Mouse (Mus musculus): Measurements from ENCODE around the gene Crat.

The Crat gene

DNA sequence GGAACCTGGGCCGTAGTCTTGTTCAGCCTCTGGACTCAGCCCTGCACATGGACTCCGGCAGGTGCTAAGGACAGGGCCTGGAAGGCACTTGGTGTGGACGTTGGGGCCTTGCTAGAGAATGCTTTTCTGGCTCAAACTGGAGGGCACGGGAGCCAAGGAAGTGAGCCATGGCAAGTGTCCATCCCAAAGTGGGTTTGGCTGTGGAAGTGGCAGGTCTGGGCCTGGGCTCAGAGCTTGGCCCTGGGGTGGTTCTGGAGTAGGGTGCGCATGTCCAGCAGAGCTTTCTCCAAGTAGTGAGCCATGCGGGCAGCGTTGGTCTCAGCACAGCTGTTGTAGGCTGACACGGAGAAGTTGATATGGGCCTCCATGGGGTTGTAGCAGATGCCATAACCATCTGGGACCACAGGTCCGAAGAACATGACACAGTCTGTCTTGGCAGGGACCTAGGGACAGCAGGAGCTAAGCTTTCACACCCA lies 13.2 kb downstream of the Crat start:
- no peak for DNase-seq

DNA sequence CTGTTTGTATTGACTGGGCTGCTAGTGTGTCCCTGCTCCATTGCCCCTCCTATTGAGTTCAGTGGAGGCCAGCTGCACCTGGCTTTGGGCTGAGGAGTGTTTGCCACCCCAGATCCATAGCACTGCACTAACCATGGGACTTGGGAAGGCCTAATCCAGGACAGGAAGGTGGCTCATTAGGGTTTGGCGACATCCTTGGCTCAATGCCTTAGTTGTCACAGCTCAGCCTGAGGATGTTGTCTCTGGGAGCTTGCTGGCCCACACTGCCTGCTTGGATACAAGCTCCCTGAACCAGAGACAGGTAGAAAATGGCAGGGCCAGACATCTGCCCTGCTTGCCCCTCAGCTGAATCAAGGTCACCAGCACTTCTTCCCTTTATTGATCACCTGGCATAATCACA lies 14.0 kb downstream of the Crat start:
- no peak for DNase-seq

DNA sequence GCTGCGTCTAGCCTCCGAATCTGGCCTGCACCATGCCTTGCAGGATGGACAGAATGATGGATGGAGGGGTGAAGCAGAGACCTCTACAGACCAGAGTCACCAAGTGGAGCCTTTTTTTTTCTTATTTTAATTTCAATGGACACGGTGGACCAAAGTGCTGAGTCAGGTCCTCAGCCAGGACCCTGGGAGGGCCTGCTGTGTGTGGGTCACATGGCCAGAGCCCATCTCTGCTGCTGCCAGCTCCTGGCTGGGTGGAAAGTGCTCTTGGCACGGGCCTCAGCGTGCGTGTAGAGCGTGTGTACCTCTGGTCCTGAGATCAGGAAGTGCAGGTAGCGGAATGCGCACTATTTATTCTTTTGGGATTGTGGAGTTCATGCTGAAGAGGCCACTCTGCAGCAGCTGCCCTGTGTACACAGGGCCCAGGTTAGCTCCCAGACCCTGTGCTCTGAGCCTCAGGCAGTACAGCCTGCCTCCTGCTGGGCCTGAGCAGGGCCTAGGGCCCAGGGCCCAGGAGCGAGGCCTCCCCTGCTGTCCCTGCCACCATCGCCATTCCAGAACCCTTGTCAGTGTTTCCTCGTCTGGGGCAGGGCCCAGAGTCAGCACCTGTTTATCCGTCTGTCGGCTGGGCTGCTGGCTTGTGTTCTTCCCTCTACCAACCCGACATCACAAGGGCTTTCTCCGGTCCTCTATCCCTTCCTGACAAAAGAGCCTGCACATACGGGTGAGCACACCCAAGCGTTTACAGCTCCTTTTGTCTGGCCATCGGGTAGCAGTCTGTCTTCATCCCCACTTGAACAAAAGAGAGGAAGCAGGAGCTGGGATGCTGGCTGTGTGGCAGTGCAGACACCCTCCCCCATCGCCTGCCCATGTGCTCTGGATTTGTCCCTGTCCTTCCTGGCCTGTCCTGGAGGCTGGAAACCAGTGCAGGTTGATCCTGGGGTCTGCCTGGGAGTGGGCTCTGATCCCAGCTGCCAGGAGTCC lies 16.1 kb downstream of the Crat start:
- DNase-seq, result no peak

DNA sequence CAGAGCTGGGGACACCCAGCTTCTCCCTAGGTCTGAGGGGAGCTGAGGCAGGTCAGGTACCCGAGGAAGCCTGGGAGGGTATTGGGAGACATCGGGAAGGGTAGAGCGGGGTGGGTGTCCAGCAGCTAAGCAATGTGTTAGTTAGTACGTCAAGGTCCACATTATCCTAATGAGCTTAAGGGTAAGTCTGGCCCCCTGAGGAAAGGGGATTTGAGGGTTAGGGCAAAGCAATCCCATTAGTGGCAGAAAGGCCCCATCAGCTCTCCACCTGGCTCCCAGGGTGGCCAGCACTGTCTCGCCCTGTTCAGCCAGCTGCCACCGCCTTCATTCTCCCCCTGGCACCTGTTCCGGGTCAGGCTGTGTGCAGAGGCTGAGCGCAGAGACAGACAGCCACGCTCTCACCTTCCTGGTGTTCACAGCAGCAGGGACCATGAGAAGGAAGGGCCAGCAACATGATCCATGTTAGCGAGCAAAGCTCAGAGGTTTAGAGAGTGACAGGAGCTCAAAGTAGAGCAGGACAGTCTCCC lies 17.6 kb downstream of the Crat start:
- DNase-seq, result no peak

DNA sequence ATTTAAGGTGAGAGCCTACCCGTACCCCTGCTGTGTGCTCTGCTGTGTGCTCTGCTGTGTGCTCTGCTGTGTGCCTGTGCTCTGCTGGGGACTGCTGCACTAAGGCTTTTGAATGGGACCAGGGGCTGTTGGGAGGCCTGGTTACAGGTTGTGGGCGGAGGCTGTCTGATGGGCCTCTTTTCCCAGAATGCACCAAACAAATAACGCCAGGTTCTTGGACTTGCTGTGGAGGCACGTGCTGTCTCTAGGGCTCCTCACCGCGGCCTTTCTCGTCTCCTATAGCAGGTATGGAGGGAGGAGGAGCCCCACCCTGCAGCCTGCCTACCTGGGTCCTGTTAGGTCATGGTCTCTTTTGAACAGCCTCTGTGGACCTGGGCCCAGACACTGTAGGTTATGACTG lies 19.4 kb downstream of the Crat start:
- DNase-seq, result no peak

DNA sequence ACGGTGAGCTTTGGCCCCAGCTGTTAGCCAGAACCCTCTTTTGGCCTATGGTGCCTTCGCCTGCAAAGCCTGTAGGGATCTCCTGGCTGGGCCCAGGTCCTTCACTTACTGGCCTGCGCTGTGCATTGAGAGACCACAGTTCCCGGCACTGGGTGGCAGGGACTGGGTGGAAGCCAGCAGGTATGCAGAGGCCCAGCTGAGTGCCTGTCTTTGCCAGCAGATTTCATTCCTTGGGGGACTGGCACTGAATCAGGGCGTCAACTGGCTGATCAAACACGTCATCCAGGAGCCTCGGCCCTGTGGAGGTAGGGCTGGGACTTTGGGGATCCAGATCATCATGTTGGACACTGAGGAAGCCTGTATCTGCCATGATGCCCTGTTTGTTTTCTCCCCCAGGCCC lies 19.9 kb downstream of the Crat start:
- DNase-seq, result no peak

DNA sequence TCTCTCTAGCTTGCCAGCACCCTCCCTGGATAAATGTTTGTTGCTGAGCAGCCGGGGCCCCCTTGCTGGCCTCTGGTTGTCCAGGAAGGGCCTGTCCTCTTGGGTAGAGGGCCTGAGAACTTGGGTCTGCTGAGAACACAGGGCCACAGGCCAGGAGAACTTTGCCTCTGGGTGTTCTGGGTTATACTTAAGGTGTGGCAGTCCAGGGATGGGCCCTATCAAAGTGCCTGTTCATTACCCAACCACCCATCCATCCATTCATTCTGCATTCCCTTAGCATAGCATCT lies 22.3 kb downstream of the Crat start:
- DNase-seq, result no peak

DNA sequence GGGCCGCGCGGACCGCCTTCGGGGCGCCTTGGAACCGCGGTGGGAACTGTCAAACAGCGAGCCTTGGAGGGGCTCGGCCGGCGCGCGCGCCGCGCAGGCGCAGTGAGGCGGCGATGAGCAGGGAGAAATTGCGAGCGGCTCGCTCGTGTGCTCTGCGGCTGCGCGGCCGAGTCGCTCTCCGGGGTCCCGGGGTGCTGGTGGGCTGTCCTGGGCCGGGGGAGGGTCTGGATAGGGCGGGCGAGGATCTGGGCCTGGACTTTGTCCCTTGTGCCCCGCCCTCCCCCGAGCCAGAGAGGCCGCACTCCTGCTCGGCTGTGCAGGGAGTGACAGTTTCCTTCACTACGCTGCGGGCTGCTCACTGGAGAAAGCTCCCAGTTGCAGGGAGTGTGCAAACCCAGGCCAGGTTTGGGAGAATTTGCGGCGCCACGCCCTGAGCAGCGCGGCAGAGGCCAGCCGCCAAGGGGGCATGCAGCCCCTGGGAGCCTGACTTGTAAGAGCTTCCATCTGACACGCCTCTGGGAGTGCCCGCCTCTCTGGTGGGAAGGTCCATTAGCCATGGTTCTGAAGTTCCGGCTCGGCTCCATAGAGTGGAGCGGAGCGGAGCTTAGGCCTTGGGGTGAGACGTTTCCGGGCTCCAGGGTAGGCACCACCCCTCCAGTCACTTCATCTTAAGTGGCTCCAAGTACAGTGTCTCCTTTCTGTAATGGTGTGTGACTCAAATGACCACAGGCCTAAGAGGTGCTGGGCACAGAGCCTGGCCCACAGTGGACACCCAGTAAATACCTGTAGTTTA lies 22.8 kb downstream of the Crat start:
- DNase-seq, result peak; percentile 35 to 45

DNA sequence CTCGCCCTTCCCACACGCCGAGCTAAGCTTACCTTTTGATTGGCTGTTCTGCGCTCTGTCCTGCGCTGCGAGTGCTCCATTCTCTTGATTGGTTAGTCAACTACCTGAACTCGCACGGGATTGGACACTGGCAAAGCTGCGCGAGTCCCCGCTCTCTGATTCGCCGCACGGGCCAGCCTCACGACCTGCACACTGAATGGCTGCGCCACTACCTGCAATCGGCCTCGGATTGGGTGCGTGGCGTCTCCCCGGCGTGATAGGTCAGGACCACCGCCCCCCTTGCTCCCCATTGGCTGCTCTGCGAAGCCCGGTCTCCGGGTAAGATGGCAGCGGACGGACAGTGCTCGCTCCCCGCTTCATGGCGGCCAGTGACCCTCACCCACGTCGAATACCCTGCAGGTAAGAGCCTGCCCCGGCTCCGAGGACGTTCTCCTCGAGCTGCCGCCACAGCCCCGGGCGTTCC lies 23.5 kb downstream of the Crat start, which contains the start of gene Dolpp1:
Gene Dolpp1, plus strand, starts transcription at position 141 of the 463 bp plus-strand sequence.
- DNase-seq, result peak; percentile 86 to 95

DNA sequence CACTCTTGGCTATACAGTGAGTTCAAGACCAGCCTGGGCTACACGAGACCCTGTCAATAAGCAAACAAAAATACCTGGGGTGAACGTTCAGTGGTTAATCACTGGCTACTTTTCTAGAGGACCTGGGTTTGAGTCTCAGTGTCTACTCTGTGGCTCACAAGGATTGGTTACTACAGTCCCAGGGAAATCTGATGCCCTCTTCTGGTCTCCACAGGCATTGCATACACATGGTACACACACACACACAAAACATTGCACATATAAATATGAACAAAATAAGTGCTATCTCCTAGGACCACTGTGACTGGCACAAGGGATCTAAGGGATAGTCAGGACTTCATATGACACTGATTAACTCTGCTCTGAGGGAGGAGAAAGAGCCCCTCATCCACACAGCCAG lies 26.6 kb downstream of the Crat start:
- no peak for DNase-seq

DNA sequence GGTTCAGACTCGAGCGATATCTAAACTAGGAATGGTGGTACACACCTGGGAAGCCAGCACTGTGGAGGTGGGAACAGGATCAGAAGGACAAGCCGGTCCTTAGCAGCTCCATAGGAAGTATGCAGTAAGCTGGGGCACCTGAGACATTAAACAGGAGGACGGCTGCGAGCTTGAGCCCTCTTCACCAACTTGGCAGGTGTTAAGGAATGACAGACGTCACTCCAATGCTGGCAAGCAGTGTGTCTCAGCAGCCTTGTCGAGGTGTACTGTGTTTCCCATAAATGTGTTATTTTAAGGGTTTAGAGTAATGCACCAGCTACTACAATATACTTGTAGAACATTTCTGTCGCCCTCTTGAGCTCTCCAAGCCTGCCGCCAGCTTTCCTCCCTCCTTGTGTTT lies 28.7 kb downstream of the Crat start:
- DNase-seq, result no peak

DNA sequence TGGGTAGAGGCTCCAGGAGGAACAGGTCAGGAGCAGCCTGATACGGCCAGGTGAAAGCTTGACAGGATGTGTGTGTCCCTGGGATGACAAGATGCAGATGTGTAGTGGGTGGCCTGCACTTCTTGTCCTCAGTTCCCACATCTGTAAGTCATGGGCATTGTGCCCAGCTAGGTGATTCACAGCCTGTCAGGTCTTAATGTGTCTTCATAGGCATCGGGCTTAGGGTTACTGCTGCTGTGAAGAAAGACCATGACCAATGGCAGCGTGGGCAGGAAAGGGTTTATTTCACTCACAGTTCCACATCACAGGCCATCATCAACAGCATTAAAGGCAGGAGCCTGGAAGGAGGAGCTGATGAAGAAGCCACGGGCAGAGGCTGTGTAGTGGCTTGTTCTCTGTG lies 30.0 kb downstream of the Crat start:
- DNase-seq, result no peak

DNA sequence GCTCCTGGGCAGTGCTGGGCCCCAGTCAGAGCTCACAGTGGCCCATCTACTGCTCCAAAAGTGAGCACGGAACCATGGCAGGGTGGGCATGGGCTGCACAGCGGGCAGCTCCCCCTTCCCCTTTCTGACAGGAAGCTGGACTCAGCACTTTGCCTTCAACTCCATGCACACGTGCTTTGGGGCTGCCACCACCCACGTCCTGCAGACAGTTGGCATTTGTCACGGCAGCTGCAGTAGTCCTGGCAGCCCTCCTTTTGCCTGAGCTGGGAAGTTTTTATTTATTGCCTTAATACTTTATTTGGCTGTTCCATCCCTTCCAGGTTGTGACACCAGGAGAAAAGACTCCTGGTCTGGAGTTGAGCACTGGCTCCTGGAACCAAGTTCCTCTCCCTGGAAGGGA lies 30.8 kb downstream of the Crat start:
- DNase-seq, result no peak

DNA sequence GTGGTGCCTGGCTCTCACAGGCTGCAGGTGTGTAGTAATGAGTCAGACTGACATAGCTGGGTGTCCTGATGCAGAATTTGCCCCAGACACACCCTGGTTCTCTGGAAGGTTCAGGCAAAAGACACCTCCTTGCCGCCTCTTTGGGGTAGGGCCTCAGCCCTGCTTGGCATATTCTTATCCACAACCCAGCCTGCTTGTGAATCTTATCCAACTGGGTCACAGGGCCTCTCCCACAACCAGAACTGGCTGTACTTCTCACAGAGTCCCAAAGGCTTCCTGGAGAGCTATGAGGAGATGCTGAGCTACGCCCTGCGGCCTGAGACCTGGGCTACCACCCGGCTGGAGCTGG lies 34.3 kb downstream of the Crat start:
- DNase-seq, result no peak

DNA sequence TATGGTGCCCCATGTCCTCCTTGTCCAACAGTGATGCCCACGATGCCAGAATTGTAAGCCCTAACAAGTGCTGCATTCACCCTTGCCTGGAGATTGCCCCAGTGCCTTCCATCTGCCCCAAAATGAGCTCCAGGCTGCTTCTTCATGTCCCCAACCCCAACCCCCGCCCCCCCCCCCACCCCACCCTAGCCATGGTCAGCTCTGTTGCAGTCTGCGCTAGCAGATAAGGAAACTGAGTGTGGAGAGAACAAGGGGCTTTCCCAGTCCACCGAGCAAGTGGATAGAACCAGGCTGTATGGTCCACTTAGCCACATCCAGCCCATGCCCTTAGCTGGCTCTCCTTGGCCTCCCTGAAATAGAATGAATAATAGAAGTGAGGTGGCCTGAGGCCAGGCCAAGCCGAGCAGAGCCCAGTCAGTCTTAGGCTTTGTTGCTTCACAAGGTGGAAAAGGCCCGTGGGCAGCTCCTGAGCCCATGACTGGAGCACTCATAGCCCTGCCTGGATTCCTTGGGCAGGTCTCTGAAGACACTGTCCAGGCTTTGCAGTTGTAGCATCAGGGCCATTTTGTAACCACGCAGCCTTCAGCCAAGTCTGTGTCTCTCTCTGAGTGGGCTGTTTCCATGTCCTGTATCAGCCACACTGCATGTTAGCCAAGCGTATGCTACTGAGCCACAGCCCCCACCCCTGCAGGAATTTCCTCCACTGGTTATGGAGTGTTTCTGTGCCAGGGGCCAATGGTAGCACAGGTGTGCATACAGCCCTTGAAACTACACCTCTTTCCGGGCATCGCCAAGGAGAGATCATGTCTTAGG lies 34.8 kb downstream of the Crat start:
- no peak for DNase-seq

DNA sequence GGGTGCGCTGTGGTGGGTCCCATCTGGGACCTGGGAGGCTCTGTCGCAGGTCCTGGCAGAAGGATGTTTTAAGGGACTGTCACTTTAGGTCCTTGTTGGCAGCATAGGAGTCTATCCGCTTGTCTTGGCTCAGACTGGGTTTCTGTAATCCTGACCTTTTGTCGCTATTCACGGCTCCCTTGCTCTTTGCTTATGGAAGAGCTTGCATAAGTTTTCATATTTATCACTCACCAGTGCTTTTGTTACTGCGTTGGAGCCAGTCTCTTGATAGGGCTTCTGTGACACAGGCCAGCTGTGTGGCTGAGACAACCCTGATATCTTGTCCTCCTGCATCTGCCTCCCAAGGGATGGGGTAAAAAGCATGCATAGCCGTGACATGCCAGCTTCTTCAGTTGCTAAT lies 36.3 kb downstream of the Crat start:
- DNase-seq, result no peak

DNA sequence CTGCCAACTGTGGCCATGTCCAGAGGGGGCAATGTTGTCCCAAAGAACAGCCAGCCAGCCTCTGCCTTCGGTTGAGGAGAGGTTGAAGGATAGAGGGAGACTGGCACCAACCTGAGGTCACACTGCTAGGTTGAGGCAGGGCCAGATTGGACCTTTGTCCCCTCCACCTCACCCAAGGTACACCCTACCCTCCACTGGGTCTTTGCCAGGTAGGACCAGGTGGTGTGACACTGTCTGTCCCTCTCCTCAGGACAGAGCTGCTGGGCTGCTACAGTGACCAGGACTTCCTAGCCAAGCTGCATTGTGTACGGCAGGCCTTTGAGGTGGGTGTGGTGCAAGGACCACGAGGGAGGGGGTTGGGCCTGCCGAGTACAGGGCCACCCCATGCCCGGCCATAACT lies 37.9 kb downstream of the Crat start:
- DNase-seq, result no peak

DNA sequence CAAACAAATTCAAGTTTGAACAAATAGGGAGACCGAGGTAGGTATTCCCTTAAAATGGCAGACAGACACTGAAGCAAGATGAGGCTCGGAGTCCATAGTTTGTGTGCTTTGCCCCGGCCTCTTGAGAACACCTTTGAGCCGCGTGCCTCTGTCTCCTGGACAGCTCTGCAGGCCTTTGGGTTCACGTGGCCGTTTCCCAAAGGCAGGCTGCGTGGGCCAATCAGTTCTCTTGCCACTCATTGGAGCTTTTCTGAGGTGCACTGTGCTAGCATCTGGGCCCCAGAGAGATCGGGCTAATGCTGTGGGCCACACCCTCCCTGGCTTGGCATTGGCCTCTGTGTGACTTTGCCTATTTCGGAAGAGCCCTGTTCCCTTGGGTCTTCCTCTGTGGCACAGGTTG lies 39.7 kb downstream of the Crat start:
- DNase-seq, result no peak

DNA sequence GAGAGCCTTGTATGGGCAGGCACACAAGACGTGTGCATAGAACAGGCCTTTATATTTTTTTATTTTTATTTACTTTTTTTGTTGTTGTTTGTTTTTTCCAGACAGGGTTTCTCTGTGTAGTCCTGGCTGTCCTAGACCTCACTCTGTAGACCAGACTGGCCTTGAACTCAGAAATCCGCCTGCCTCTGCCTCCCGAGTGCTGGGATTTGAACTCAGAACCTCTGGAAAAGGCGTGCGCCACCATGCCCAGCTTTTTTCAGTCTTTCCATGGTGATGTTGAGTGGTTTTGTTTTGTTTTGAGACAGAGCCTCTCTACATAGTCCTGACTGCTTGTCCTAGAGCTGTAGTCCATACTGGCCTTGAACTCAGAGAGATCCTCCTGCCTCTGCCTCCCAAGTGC lies 42.9 kb downstream of the Crat start:
- DNase-seq, result no peak

DNA sequence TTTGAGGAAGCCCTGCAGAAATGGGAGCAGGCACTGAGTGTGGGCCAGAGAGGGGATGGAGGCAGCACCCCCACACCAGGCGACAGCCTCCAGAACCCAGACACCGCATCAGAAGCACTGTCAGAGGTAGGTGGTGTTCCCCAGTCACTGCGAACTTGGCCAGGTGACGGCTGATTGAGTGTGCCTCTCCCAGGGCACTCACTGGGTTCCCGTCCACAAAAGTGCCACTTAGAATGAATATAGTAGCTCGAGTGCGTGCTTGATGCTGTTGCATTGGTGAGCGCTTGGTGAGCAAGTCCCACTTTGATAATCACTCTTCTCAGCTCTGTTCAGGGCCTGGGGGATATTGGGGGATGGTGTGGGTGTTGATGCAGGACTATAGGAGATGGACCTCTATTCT lies 44.1 kb downstream of the Crat start:
- no peak for DNase-seq

DNA sequence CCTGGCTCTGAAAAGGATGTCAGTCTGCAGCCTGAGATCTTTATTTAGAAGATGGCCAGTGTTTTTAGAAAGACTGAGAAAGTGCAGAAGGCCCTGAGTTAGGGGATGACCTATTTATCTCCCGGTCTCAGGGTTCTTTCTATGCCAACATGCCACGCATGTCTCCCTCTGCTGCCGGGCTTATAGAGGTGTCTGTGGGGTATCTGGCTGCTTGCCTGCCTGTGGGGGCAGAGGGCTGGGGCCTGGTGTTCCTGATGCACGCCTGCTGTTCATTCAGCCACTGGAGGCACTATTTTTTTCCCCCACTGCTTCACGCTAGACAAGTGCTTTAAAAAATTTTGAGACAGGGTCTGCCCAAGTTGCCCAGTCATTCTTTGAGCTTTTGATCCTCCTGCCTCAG lies 49.4 kb downstream of the Crat start:
- DNase-seq, result no peak

DNA sequence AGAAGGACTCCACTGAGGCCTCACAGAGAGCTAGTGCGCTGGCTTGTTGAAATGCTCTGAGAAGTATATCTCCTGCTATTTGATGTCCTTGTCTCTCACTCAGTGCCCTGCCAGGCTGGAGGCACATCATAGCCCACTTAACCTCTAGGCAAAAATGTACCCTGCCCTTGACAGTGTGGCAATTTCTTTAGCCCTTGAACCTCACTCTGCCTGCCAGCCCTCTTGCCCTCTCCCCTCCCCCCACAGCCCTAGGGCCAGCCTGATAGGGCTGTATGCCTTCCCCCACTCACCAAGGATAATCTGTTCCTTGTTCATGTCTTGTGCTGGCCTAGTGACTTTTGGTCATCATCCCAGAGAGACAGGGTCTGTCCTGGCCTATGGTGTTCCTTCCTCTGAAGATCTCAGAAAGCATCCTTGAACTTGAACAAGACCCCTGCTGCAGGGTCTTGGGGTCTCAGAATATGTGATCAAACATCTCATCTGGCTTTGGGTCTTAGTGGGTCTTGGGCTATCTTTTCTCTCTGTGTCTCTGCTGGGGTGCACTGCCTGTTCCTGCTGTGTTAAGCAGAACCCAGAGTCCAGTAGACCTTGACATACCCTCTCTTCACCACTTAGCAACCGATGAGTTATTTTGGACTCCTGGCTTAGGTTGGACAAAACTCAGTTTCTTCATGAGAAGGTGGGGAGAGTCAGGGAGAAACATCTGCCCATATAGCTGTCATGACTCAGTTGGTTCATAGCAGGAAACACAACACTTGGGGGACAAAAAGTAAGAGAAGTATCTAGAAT lies 50.1 kb downstream of the Crat start:
- DNase-seq, result no peak

Measured in spleen, adult 18-20 months (tissue).